Mouse (Mus musculus): ENCODE measurements around the gene Vps29. TPM values are rescaled to one million over a fixed set of nuclear protein-coding genes. Genes with fewer than 3 reads are reported as not detected.
"Not testable (repeated sequence)": the region's sequence is repeated elsewhere in the genome, so short reads cannot be mapped to it uniquely, and the experiment has no call there.

Gene Vps29
- 100 to 1,000 TPM; 163 to 183 TPM for total RNA-seq (2021)
- long read RNA-seq, transcript Vps29-208 (4 exons, 2,716 nt) = major isoform, 100 of 110 reads
- long read RNA-seq, partial matches to known transcripts = 3 of 110 reads
- long read RNA-seq, other reads (novel, unspliced or antisense) = 4 of 110 reads

DNA sequence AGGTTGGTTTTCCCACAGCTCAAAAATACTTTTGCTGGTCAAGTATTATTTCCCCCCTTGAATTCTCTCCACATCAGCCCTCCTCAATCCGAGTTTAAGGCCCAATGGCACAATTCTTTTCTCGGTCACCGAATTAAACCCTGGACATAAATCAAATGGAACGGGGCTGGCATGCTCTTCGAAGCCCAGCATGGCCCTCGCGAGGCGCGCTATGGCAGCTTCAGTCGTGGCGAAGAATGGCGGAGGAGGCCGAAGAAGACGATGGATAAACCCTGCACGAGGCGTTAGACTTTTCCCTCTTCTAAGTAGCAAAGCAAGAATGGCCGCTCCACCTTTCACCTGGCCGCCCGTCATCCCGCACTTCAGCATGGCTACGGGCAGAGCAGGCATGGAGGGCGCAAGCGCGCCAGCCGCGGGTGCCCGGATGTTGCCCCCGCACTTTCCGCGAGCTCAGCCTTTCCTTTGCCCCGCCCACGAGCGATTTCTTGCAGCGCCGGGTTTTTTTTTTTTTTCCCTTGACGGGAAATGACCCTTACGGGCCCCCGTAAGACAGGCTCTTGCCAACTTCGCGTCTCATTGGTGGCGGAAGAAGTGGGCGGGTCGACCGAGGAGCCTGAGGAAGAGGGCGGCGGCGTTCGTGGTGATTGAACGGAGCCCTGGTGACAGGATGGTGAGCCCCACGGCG is at the start of gene Vps29, which contains the start of gene Rad9b:
Vps29 (plus strand) TSS at position 563 of the 685 bp plus-strand sequence.
Rad9b (minus strand) TSS at position 427 of the 685 bp plus-strand sequence.
- peak; percentile 95 to 98 for DNase-seq (ENCODE audit: low spot score in 2 of 2)

DNA sequence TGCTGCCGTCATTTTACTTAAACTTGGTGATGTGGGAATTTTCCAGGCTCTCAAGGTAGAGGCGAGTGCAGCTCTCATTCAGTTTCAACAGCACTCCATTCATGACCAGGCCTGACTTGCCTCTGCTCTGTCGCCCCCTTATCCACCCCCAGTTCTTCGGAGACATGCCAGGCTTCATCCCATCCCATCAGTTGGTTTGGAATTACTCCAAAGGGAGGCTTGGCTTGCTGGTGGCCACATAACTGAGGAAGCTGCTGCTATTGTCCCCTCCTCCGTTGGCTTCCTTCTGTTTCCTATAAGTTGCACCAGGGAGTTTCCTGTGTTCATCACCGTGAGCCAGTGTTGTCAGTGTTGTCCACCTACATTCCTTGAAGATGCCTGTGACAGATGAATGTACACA is 49.6 kb upstream of the Vps29 start:
- DNase-seq (ENCODE audit: low spot score in 2 of 2) = no peak

DNA sequence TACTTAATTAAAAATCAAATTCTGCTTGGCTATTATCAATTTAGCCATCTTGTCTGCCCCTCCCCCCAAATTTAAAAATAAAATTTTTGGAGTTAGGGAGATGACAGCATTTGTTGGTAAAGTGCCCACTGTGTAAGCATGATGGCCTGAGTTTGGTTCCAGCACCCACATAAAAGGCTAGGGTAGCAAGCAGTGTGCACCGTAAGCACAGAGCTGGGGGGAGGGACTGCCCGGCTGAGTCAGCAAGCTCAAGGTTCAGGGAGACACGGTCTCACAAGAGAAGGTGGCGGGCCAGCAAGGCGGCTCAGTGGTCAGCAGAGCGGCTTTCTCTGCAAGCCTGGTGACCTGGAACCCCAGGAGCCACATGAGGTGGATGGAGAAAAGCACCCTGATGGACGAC is 48.7 kb upstream of the Vps29 start:
- DNase-seq (ENCODE audit: low spot score in 2 of 2) = no peak

DNA sequence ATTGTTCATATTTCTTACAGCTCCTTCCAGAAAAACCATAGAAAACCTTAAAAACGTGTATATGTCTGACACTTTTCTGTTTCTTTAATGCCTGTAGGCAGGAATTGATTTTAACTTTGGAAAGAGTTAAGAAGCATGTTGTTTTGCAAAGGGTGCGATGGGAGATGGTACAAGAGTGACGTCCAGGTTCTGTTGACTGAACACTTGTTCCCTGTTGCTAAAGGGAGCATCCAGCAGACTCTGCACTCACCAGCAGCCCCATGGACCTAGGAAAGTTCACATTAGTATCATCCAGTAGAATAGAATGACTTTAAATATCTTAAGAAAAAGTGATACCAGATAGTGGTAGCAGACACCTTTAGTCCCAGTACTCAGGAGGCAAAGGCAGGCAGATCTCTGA is 47.6 kb upstream of the Vps29 start:
- DNase-seq (ENCODE audit: low spot score in 2 of 2) = no peak

DNA sequence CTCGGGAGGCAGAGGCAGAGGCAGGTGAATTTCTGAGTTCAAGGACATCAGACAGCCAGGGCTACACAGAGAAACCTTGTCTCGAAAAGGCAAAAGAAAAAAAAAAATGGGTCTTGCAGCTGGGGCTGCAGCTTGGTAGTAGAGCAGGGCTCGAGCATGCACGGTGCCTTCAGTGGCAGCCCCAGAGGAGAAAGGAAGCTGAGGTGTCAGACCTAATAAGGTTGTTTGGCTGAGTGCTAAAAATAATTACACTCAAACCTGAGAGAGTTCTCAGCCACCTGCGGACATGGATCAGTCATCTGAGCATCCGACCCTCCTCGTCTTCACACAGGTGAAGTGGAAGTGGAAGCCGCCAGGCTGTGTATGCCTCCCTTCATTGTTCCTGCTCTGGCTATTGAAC is 43.5 kb upstream of the Vps29 start:
- no peak for DNase-seq (ENCODE audit: low spot score in 2 of 2)

DNA sequence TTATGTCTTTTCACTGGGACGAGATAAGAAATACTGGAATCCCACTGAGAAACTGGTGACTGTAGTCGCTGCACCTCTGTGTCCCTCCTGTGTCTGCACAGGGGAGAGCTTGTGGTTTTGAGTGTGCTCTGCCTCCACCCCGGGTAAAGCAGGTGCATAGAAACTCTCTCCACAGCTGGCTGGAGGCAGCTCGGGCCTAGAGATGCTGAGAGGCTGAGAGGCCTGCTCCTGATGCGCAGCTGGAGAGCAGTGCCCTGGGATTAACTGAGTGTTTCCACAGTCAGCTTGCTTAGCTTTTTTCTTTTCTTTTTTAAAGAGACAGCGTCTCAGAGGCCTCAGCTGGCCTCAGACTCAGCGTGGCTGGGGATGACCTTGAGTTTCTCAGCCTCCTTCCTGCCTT is 42.5 kb upstream of the Vps29 start:
- no peak for DNase-seq (ENCODE audit: low spot score in 2 of 2)

DNA sequence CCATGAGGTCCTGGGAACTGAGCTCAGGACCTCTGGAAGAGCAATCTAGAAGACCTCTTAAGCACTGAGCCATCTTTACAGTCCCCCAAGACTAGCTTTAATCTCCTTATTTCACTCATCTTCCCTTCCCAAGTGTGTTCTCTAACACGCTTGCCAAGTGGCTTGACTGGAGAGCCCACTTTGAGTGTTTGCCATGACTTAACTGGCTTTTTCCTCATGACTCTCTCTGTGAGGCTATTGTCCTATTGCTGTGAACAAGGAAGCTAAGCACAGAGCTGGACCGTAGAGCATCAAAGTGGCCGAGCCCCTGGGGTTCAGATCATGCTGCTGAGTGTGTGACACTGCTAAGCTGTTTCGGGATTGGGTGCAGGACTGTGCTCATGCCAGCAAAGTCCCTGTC is 41.8 kb upstream of the Vps29 start:
- DNase-seq (ENCODE audit: low spot score in 2 of 2) = no peak

DNA sequence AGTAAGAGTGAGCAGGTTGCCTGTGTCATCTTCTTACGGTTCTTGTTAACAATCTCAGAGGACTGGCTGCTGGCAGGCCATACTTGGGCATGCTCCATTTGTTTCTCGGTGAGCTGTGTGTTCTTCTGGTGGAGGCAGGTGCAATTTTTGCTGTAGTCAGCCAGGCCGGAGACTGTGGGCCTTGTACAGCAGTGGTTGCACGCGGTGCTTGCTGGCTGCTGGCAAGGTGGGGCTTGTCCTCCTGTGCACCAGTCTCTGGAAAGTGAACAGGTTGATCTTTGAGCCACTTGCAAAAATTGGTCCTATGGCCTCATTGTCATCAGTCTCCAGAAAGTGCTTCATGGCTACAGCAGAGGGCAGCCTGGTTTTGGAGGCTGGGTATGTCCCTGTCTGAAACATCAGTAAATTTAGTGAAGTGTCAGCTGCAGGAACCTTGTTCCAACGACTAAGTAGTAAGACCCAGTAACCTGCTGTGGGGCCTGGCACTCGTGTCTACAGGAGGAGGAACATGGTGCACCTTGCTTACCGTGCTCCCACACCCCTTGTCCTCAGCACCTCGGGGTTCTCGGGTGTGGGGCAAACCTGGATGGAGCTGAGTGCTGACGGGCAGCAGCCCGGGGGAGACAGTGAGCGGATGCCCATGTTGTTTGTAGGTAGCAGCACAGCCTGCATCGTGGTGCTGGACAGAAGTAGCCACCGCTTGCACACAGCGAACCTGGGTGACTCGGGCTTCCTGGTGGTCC is 41.1 kb upstream of the Vps29 start:
- DNase-seq (ENCODE audit: low spot score in 2 of 2) = no peak

DNA sequence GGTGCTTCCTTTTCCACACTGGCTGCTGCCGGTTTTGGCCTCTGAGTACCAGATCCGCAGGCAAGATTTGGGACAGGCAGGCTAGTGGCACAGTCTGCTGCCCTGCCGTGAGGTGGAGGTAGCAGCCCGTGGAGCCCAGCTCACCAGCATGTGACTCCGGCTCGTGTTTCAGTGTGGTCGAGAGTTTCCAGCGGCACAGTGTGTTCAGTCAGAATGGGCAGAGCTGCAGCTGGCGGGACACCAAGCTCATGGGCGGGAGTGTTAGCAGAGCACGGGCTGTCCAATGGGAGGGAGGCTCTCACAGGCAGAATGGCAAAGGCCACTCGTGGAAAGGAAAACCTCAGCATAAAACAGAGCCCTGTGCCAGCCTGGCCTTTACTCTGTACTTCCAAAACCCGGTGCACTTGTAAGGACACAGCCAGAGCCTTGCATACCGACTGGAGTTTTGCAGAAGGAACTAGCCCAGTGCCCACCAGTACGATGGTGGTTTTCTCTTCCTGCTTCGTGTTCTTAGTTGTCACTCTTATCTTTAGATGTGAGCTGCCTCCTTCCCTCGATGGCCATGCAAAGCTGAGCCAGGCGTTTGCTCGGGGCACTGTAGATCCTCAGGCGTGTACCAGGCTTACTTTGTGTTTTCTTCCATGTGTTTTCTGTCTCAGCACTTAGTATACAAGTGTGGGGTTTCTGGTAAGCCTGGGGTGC is 39.1 kb upstream of the Vps29 start:
- DNase-seq (ENCODE audit: low spot score in 2 of 2) = peak; percentile 79 to 93

DNA sequence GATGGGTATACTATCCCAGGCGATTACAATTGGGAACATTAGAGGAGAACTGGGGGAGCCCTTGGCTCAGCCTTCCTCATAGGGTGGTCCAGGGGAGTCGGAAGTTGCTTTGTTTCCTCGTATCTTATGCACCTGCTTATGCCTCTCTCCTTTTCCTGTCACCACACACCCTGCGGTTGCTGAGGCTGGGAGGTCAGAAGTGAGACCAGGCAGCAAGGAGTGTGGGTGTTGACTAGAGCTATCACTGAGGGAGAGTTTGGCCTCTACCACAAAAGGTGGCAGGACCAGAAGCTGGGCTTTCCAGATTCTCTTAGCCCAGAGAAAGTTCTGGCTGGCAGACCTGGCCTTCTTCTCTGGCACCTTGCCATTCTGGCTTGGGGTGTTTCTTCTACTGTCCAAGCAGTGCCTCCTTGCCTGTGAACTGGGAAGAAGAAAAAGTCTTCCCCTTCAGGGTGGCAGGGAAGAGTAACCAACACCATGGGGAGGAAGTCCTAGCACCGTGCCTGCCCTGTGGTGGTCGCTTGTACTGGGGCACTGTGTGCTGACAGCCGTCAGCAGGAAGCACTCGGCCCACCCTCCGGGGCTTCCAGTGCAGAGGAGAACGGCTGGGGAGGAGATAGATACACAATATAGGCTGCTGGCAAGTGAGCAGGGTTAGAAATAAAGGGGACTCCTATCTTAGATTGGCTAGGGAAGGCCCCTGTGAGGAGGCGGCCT is 36.7 kb upstream of the Vps29 start:
- no peak for DNase-seq (ENCODE audit: low spot score in 2 of 2)

DNA sequence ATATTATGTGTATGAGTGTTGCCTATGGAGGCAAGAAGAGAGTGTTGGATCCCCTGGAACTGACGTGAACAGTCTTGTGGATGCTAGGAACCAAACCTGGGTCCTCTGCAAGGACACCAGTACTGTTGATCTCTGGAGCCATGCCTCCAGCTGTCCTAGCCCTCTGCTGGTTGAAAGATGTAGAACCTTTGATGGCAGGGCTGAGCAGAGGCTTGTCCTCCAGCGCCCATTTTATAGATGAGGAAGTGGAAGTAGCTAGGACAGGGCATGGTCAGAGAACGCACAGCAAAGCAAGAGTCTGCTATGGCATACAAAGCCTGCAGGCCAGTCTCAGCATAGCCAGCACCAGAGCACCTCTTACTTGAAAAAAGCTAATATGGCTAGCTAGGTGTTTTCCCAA is 36.1 kb upstream of the Vps29 start:
- no peak for DNase-seq (ENCODE audit: low spot score in 2 of 2)

DNA sequence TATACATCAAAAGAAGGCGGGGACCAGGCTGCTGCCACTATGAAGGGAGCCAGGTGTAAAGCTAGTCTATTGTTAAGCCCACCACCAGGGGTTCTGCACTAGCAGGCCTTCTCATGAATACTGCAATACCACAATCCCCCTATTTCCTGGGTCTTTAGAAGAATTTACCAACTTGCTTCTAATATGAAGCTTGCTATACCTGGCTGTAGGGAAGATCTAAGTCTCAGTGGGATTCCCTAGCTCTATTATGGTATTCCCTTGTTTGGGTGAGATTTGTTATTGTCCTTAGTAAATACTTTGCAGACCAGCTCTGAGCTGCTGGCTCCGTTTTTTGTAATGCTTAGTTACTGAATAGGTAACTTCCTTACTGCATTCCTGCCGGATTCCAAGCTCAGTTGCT is 35.2 kb upstream of the Vps29 start:
- not testable (repeated sequence) for DNase-seq (ENCODE audit: low spot score in 2 of 2)

DNA sequence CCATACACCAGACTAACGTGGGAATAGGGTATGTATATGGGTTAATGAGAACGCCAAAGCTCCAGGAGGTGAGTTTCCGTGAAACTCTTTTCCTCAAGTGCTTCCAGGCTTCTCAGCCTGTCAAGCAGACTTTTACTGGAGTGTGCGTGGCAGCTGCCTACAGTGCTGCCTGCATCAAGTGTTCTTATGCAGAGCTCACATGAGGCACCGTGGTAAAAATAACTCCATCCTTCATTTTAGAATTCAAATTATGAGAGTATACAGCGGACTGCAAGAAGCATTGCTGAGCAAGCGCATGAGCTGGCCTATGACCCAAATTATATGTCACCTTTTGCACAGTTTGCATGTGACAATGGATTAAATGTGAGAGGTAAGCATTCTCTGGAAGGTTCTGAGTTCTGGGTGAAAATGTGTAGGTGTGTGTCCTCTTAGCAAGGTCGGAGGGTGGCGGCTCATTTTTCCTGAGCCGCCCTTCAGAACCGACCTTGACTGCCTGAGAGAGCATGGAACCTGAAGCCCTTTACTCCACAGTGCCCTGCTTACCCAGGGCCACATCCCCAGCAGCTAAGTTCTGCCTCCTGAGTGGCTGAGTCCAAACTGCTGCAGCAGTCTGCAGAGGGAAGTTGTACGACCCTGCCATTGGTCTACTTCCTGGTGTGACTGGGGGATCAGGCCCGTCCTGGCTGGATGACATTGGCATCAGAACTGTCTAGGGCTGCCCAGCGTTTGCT is 34.5 kb upstream of the Vps29 start:
- peak in 1 of 2 experiments; percentile 59 for DNase-seq (ENCODE audit: low spot score in 2 of 2)

DNA sequence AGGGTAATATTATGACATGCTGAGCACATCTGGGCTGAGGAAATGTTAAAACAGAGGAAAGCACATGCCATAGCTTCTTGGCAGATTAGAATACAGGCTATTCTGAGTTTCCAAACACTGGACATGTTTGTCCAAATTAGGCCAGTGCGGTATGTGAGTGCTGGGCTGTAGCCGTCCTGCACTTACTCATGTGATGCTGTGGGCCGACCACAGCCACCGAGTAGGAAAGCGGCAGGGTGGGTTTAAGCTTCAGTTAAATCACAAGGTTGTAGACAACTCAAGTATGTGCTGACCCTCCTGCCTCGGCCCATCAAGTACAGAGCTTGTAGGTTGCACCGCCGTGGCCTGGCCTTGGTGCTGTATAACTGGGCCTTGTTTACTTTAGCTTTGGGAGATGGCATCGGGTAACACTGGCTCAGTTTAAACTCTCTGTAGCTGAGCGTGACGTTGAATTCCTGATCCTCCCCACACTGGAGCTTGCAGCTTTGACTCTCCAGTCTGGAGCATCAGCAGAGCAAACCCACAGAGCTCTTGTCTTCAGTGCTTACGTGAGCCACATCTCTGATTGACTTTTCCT is 33.9 kb upstream of the Vps29 start:
- no peak for DNase-seq (ENCODE audit: low spot score in 2 of 2)

DNA sequence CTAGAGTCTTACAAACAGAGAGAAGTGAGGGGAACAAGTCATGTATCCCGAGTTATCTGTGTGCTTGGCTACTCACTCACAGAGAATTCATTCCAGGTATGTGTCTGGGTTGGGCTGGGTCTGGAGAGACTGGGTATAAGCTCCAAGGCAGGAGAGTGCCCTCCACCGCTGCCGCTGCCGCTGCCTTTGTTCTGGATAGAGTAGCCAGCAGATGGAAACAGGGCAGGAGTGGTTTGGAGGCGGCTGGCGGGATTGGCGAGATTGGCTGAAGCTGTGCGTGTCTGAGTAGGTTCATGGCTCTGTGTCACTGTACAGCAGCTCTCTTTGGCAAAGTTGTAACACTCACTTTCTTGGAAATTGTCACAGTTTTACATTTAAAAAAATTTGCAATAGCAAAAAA is 30.6 kb upstream of the Vps29 start:
- no peak for DNase-seq (ENCODE audit: low spot score in 2 of 2)

DNA sequence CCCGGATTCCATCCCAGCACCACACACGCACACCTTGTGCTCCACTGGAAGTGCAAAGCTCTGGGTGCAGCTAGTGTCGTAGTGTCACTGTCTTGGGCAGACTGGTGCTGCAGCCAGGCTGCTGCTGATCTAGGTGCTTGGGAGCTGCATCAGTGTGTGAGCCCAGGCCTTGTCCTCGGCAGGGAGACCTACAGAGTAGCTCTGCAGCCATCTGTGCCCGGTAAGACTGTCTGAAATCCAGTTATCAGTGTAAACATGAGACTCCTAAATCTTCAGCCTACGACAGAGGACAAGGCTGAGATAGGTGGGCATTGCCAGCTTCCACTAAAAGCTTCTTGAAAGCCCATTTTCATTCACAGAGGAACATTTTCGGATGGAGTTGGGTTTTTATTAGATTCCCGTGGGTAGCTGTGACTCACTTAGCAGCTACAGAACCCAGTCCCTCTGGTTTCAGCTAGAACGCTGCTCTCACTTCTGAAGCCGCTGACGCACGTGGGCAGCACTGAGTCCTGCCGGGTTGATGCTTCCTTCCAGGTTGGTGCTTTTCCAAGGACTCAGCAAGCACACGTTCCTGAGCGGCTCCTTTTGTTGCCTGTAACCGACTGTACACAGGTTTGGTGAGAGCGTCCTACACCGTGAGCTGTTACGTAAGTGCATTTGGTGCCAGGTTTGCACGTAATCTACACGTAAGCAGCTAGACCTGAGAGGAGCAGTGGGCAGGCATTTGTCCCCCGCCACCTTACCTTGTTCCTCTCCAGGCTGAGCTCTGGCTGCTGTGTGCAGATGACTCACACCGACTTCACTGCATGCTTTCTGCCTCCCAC is 29.3 kb upstream of the Vps29 start:
- peak; percentile 77 to 88 for DNase-seq (ENCODE audit: low spot score in 2 of 2)

DNA sequence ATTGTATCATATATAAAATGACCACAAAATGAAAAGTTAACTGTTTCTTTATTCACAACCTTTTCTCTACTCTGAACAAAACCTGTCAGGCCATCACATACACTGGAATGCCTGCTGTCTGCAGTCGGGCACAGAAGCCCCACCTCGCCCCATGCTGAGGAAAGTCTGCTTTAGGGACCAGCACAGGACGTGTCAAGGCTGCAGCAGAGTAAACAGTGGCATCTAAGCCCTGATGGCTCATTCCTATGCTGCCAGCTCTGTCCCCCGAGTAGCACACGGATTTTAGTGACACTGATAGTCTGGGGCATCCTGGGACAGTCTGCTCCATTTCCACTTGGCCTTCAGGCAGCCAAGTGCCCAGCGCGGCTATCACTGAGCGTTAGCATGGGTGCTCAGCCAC is 28.7 kb upstream of the Vps29 start:
- DNase-seq (ENCODE audit: low spot score in 2 of 2) = no peak

DNA sequence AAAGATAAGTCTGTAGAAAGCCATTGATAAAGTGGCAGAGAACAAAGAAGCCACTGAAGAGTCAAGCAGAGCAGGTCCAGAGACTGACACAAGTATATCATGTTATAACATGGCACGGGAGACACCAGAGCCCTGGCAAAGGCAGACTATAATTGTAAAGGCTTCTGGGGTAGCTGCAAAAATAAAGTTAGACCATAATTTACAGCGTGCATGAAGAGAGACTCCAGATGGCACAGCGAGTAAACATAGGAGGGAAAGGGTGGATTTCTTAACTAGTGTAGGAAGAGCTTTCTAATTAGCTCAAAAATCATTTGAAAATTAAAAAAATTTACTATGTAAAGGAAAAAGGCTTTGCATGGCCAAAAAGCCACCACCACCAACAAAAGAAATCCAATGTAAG is 26.9 kb upstream of the Vps29 start:
- peak in 1 of 2 experiments; percentile 52 for DNase-seq (ENCODE audit: low spot score in 2 of 2)

DNA sequence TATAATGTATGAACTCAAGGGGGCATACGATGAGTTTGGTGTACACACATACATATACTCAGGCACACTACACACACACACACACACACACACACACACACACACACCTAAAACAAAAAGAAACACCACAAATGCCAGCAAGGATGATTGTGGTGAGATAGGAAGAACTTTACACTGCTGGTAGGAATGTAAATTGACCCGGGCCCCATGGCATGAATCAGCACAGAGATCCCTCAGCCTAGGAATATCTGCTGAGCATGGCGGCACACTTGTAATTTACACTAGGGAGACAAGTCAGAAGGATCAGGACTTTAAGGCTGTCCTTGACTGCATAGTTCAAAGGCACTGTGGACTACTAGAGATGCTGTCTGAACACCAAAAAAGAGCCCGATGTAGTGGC is 23.9 kb upstream of the Vps29 start:
- no peak for DNase-seq (ENCODE audit: low spot score in 2 of 2)
